Mouse (Mus musculus) liver, embryonic 14.5 days (tissue): ENCODE measurements around the gene Mgarp.

Source experiments
- CTCF ChIP-seq: IDR thresholded peaks from 2 replicates; pipeline ENCODE4 v1.5.1; 2016; ENCODE audit warnings: antibody characterized with exemption, low read depth, control low read depth
- EP300 ChIP-seq: IDR thresholded peaks from 2 replicates; pipeline ENCODE4 v1.6.1; 2016; ENCODE audit warnings: antibody characterized with exemption, low read depth

DNA sequence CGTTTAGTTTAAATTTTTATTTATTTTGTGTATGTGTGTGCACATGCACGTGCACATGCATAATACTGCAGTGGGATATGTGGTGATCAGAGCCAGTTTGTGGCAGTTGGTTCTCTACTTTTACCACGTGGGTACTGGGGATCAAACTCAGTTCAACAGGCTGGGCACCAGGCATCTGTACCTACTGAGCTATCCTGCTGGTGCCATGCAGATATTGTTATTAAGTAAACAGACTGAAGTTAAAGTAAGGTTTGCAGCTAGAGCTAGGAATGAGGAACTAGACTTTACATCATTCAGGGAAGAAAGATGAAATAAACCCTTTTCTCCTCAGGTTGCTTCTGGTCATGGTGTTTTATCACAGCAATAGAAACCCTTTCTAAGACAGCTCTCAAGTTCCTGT lies 25.4 kb upstream of the Mgarp start:
- TF ChIP-seq EP300 = no peak
- no peak for TF ChIP-seq CTCF
